Mouse (Mus musculus) adrenal gland, postnatal 14 days (tissue): ENCODE data around the gene Thrb. TPM values are rescaled to one million over a fixed set of nuclear protein-coding genes. Genes with fewer than 3 reads are reported as not detected.

Experiments
- DNase-seq: peaks from one replicate; pipeline ENCODE4 v3.0.0; 2021; ENCODE audit warnings: mixed read lengths
- total RNA-seq: library from RNA; stranded (reverse); gene quantifications from 2 replicates; pipeline ENCODE4 v1.2.3, GENCODE M21; 2021

Gene Thrb
- total RNA-seq, 1 experiment from 2014 or later = 56.0 TPM

- no peak for DNase-seq
These were observed 299.8 kb downstream of the Thrb start for GRCm38 (mm10) chr14:17959901-17960300.

- DNase-seq = peak; percentile 57
These were observed 307.2 kb downstream of the Thrb start for GRCm38 (mm10) chr14:17967117-17967726.

GRCm38 (mm10) chr14:17972132-17972531 lies 312.1 kb downstream of the Thrb start:
- no peak for DNase-seq

GRCm38 (mm10) chr14:17972665-17973064 lies 312.6 kb downstream of the Thrb start:
- no peak for DNase-seq

DNA sequence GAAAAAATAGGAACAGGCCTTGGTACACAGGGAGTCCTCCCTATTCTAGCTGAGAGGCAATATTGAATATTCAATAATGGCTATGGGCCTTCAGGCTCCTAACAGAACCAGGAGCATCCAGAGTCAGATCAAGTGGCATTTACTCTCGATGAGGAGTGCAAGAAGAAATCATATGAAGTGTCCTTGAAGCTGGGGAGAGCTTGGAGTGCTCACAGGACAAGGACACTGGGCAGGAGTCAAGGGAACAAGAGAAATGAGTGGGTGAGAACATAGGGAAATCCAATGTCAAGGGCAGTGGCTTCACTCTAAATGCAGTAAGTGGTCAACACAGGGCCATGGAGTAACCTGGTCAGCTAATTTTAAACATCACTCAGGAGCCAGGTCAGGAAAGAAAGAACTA lies 315.7 kb downstream of the Thrb start:
- DNase-seq = no peak

DNA sequence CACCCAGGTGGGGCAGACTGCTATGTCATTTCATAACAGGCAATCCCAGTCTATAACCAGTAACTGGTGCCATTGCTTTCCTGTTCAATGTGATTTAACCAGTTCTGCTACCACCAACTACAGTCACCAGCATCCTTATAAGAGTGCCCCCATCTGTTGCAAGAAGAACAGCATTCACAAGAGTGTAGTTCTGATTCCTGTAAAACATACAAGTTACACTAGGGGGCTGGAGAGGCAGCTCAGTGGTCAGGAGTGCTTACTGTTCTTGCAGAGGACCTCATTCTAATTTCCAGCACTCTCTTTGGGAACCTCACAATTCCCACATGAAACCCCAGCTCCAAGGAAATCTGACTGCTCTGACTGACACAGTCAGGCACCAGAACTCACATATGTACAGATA lies 318.2 kb downstream of the Thrb start:
- no peak for DNase-seq

DNA sequence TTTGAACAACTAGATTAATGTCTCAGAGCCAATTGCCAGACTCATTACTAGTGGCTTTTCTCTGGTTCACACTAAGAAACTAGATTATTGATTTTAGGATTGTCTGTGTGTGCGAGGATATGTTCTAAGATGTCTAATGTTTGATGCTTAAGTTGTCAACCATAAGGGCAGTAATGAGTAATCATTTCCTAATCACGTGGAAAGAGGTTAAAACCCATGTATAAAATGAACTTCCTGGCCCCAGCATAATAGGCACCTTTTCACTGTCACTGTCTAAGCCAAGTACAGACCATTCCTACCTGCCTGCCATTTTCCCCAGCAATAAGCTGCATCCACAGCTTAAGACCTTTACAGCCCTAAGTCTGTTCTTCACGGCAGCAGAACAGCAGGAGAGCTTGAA lies 321.2 kb downstream of the Thrb start:
- no peak for DNase-seq

GRCm38 (mm10) chr14:17982017-17982416 lies 322.0 kb downstream of the Thrb start:
- DNase-seq = no peak

- no peak for DNase-seq
These were observed 323.3 kb downstream of the Thrb start for GRCm38 (mm10) chr14:17983390-17983789.

- no peak for DNase-seq
These were observed 323.8 kb downstream of the Thrb start for GRCm38 (mm10) chr14:17983839-17984238.

DNA sequence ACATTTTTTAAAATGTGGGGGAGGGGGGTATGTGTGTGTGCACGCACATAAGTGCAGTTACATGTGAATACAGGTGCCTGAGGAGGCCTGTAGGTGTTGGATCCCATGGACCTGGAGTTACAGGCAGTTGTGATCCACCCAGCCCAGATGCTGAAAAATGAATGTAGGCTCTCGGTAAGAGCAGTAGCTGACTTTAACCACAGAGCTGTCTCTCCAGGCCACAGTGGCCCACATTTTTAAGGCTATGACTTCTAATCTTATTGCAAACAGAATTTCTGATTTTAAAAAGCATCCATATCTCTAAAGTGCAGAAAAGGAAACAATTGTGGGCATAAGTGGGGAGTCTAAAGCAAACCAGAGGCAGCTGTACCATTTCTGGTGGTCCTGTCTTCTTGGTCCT lies 328.5 kb downstream of the Thrb start:
- DNase-seq = no peak

DNA sequence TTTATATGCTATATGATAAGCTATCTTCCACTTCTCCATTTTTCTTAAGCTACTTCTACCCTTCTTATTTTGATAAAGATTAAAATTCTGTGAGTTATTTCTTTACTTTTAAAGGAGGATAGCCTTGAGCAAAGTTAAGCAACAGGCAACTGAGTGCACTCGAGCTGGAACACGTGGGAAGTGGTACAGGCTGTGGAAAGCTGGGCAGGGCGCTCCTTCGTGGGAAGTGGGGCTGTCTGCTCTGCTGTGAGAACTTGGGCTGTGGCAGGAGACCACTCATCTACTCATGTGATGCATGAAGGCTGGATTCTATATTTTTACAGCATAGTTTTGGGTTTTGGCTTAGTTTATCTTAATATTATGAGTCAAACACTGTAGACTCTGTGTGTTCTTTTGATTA lies 329.1 kb downstream of the Thrb start:
- no peak for DNase-seq

DNA sequence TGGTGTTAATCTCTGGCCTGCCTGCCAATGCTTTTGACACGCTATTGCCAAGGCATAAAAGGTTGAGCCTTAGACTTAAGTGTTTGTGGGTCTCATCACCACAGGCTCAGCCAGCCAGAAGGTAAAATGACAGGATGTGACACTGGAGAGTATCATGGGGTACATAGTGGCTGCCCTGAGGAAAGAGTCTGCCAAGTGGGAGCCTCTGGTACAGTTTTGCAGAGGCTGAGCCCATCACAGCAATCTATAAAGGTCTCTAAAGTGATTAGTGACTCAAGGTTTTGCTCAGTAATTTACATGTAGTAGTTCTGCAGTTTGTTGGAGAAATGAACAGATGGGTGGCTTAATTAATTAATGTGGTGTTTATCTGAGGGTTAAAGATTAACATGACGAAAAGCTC lies 330.1 kb downstream of the Thrb start:
- no peak for DNase-seq

DNA sequence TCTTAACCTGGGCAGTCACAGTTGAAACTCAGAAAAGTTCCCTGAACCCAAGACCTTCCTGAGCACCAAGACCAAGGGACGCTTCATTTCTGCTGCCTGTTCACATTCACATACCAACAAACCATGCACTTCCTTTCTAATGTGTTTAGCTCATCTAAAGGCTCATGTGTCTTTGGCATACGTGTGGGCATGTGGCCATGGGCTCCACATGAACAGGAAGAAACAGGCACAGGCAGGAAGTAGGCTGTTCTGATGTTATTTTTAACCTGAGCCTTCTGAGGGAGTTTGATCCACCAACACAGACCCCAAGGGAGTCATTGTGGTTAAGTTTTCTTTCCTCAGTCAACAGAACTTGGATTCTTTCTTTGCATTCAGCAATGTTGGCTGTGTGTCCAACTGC lies 341.8 kb downstream of the Thrb start:
- DNase-seq = peak; percentile 6

GRCm38 (mm10) chr14:18003686-18004085 lies 343.6 kb downstream of the Thrb start:
- no peak for DNase-seq

- no peak for DNase-seq
These were observed 348.5 kb downstream of the Thrb start for GRCm38 (mm10) chr14:18008524-18008923.

DNA sequence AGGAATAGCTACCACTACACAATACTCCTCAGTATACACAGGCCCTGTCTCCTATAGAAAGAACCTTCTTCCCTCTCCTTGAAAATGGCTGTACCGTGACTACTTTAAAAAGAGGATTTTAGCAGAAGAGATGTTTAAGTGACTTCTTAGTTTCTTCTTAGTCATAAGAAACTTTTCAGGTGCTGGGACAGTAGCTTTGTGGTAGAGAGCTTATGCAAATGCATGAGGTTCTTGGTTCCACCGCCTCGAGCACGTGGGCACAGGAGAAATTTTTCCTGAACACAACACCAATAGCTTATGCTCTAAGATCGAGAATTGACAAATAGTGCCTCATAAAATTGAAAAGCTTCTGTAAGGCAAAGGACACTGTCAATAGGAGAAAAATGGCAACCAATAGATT lies 356.5 kb downstream of the Thrb start:
- DNase-seq = no peak

GRCm38 (mm10) chr14:18020128-18020527 lies 360.1 kb downstream of the Thrb start:
- DNase-seq = no peak

GRCm38 (mm10) chr14:18020636-18021035 lies 360.6 kb downstream of the Thrb start:
- peak; percentile 21 for DNase-seq

DNA sequence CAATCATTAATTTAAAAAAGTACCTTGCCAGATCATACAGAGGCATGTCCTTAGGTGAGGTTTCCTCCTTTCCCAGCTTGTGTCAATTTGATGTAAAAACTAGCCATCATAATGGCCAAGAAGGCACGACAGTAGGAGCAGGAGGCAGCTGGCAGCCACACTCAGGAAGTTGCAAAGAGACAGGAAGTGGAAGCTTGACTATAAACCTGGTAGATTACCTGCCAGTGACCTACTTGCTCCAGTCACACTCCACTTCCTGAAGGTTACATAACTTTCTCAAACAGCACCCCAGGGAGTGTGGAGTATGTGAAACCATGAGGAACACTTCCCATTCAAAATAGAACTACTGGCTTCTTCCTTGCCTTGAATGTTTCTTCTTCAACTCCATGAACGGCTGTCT lies 361.7 kb downstream of the Thrb start:
- DNase-seq = peak; percentile 12

DNA sequence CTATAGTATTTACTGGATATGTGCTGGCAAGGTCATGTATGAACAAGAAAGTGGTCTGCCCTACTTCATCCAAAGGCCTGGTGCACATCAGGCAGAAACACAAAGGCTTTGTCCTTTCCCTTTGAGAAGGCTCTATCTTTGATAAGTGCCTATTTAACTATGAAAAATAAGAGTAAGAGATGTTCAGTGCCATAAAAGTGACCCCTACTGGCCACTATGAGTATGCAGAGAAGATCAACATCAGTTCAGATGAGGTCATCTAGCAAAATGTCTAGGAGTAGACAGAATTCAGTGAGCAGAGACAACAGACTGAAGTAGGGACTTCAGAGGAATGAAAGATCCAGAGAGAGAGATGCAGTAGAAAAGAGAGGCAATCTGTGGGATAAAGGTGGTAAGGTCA lies 362.3 kb downstream of the Thrb start:
- DNase-seq = no peak

GRCm38 (mm10) chr14:18027867-18028266 lies 367.8 kb downstream of the Thrb start:
- DNase-seq = no peak

GRCm38 (mm10) chr14:18029181-18029932 lies 369.3 kb downstream of the Thrb start:
- DNase-seq = no peak

- no peak for DNase-seq
These were observed 371.9 kb downstream of the Thrb start for GRCm38 (mm10) chr14:18031941-18032340.
